Mouse (Mus musculus) B cell, adult 67 days (primary cell): ENCODE data around the gene Acadl. TPM values are rescaled to one million over a fixed set of nuclear protein-coding genes. Genes with fewer than 3 reads are reported as not detected.

Experiments
- total RNA-seq, 2 experiments: library from RNA; stranded (reverse); gene quantifications; 4 replicates each; pipeline ENCODE4 v1.2.4; 2023

The Acadl gene
- total RNA-seq = 10 to 100 TPM; 51.7 to 52.7 TPM

GRCm38 (mm10) chr1:66862712-66863511 lies at the start of gene Acadl:
TSS of gene Acadl (minus strand) at chr1:66863277.

GRCm38 (mm10) chr1:66817453-66817839 lies 45.6 kb downstream of the Acadl start, which contains the start of gene Kansl1l:
TSS of gene Kansl1l (minus strand) at chr1:66817562.

Other genes starting within 250 kb of the Acadl start
- gene Rpe, start 162.4 kb downstream of the Acadl start, total RNA-seq = 10 to 100 TPM; 37.6 to 41.2 TPM
- gene Kansl1l, start 45.7 kb downstream of the Acadl start, total RNA-seq = 10 to 100 TPM; 29.1 to 33.8 TPM
- gene Myl1, start 82.1 kb upstream of the Acadl start, total RNA-seq = not detected
- gene Lancl1, start 175.6 kb upstream of the Acadl start, total RNA-seq = 10 to 100 TPM; 30.4 to 33.5 TPM